Mouse (Mus musculus) MEL (cell line): ENCODE measurements around the gene Prkcz. TPM values are rescaled to one million over a fixed set of nuclear protein-coding genes. Genes with fewer than 3 reads are reported as not detected.

Experiments
- DNase-seq: peaks from one replicate; pipeline ENCODE4 v3.0.0; 2011; ENCODE audit warnings: low read depth, low spot score
- H3K27ac ChIP-seq: 2 replicates; pipeline ENCODE4 v1.5.1; 2012; ENCODE audit warnings: low read depth, mild to moderate bottlenecking, control low read depth, low read length, moderate library complexity; ENCODE audit not compliant: control insufficient read depth
- H3K27me3 ChIP-seq, 2 experiments: fragments of 150-350 bp in 1 of 2; sonication (generic) in 1 of 2; 2 replicates each; pipeline ENCODE4 v1.6.1; 2012; ENCODE audit warnings: low read length in 2 of 2, mild to moderate bottlenecking in 2 of 2, improper control_type of control experiment in 1 of 2, moderate library complexity in 1 of 2; ENCODE audit not compliant: insufficient read depth in 2 of 2, control insufficient read depth in 1 of 2
- H3K36me3 ChIP-seq, 2 experiments: 2 replicates each; pipeline ENCODE4 v1.6.1; 2012 to 2014; ENCODE audit warnings: low read length in 2 of 2, improper control_type of control experiment in 1 of 2, inconsistent platforms in 1 of 2, mild to moderate bottlenecking in 1 of 2; ENCODE audit not compliant: insufficient read depth in 2 of 2, control insufficient read depth in 1 of 2
- H3K4me1 ChIP-seq, 2 experiments: fragments of 150-350 bp in 1 of 2; sonication (generic) in 1 of 2; 2 replicates each; pipeline ENCODE4 v1.6.1; 2012; ENCODE audit warnings: low read length in 2 of 2, improper control_type of control experiment in 1 of 2, mild to moderate bottlenecking in 1 of 2; ENCODE audit not compliant: insufficient read depth in 2 of 2, control insufficient read depth in 1 of 2
- H3K4me3 ChIP-seq, 2 experiments: fragments of 150-350 bp in 1 of 2; sonication (generic) in 1 of 2; 2 replicates each; pipeline ENCODE4 v1.5.1; 2012; ENCODE audit warnings: low read depth in 2 of 2, low read length in 2 of 2, mild to moderate bottlenecking in 2 of 2, moderate library complexity in 2 of 2, control low read depth in 1 of 2, improper control_type of control experiment in 1 of 2; ENCODE audit not compliant: control insufficient read depth in 1 of 2, insufficient read depth in 1 of 2
- H3K79me2 ChIP-seq: 2 replicates; pipeline ENCODE4 v1.6.1; 2012; ENCODE audit warnings: mild to moderate bottlenecking, low read length, moderate library complexity; ENCODE audit not compliant: control insufficient read depth, poor library complexity, insufficient read depth
- H3K9ac ChIP-seq: 2 replicates; pipeline ENCODE4 v1.6.1; 2012; ENCODE audit warnings: low read depth, mild to moderate bottlenecking, control low read depth, low read length, moderate library complexity; ENCODE audit not compliant: control insufficient read depth, poor library complexity, severe bottlenecking
- H3K9me3 ChIP-seq: fragments of 150-350 bp; sonication (generic); replicated peaks from 2 replicates; pipeline ENCODE4 v1.6.1; 2012; ENCODE audit warnings: mild to moderate bottlenecking, low read length, improper control_type of control experiment, moderate library complexity; ENCODE audit not compliant: insufficient read depth
- CHD1 ChIP-seq: IDR thresholded peaks from 2 replicates; pipeline ENCODE4 v1.6.1; 2012; ENCODE audit warnings: low read depth, mild to moderate bottlenecking, inconsistent platforms, low read length, improper control_type of control experiment
- CHD2 ChIP-seq: IDR thresholded peaks from 2 replicates; pipeline ENCODE4 v1.6.1; 2011; ENCODE audit warnings: low read length, improper control_type of control experiment
- CTCF ChIP-seq, 3 experiments: IDR thresholded peaks in 2 of 3; conservative IDR thresholded peaks in 1 of 3; 2 replicates each; pipeline ENCODE4 v1.5.1; 2011 to 2012; ENCODE audit warnings: low read length in 3 of 3, low read depth in 2 of 3, mild to moderate bottlenecking in 2 of 3, improper control_type of control experiment in 1 of 3, inconsistent platforms in 1 of 3, mixed read lengths in 1 of 3, moderate library complexity in 1 of 3; ENCODE audit not compliant: control insufficient read depth in 1 of 3, insufficient read depth in 1 of 3, poor library complexity in 1 of 3, severe bottlenecking in 1 of 3
- E2F4 ChIP-seq: IDR thresholded peaks from 2 replicates; pipeline ENCODE4 v1.6.1; 2011; ENCODE audit warnings: low read depth, low read length, improper control_type of control experiment, borderline replicate concordance
- EP300 ChIP-seq, 2 experiments: IDR thresholded peaks; 2 replicates each; pipeline ENCODE4 v1.6.1; 2011; ENCODE audit warnings: improper control_type of control experiment in 2 of 2, low read length in 2 of 2, low read depth in 1 of 2, mild to moderate bottlenecking in 1 of 2
- GATA1 ChIP-seq: IDR thresholded peaks from 2 replicates; pipeline ENCODE4 v1.6.1; 2011; ENCODE audit warnings: low read depth, low read length, improper control_type of control experiment
- MAX ChIP-seq: IDR thresholded peaks from 2 replicates; pipeline ENCODE4 v1.6.1; 2011; ENCODE audit warnings: low read length, improper control_type of control experiment
- MAZ ChIP-seq: IDR thresholded peaks from 2 replicates; pipeline ENCODE4 v1.6.1; 2012; ENCODE audit warnings: low read depth, mild to moderate bottlenecking, inconsistent platforms, low read length, improper control_type of control experiment
- MEF2A ChIP-seq: IDR thresholded peaks from 2 replicates; pipeline ENCODE4 v1.6.1; 2014; ENCODE audit warnings: low read depth, mild to moderate bottlenecking, inconsistent platforms, low read length, improper control_type of control experiment; ENCODE audit not compliant: poor library complexity, insufficient replicate concordance, severe bottlenecking; ENCODE audit errors: extremely low read depth
- MYB ChIP-seq: IDR thresholded peaks from 2 replicates; pipeline ENCODE4 v1.6.1; 2011; ENCODE audit warnings: mild to moderate bottlenecking, low read depth, low read length, improper control_type of control experiment
- NELFE ChIP-seq: IDR thresholded peaks from 2 replicates; pipeline ENCODE4 v1.6.1; 2011; ENCODE audit warnings: low read depth, low read length, improper control_type of control experiment
- POLR2AphosphoS2 ChIP-seq: IDR thresholded peaks from 2 replicates; pipeline ENCODE4 v1.6.1; 2011; ENCODE audit warnings: low read length, improper control_type of control experiment
- POLR2AphosphoS5 ChIP-seq: IDR thresholded peaks from 2 replicates; pipeline ENCODE4 v1.6.1; 2012; ENCODE audit warnings: low read depth, borderline replicate concordance, mild to moderate bottlenecking, inconsistent platforms, low read length, moderate library complexity, mixed read lengths
- RCOR1 ChIP-seq: IDR thresholded peaks from 2 replicates; pipeline ENCODE4 v1.6.1; 2012; ENCODE audit warnings: low read depth, mild to moderate bottlenecking, inconsistent platforms, low read length, improper control_type of control experiment
- SIN3A ChIP-seq: IDR thresholded peaks from 2 replicates; pipeline ENCODE4 v1.6.1; 2012; ENCODE audit warnings: low read length, improper control_type of control experiment, inconsistent platforms
- SMC3 ChIP-seq: IDR thresholded peaks from 2 replicates; pipeline ENCODE4 v1.6.1; 2011; ENCODE audit warnings: low read depth, low read length, improper control_type of control experiment
- ZC3H11A ChIP-seq: IDR thresholded peaks from 2 replicates; pipeline ENCODE4 v1.6.1; 2012; ENCODE audit warnings: low read depth, mild to moderate bottlenecking, inconsistent platforms, low read length, improper control_type of control experiment
- ZKSCAN1 ChIP-seq: IDR thresholded peaks from 2 replicates; pipeline ENCODE4 v1.6.1; 2012; ENCODE audit warnings: low read depth, mild to moderate bottlenecking, inconsistent platforms, low read length, improper control_type of control experiment, moderate library complexity
- ZNF384 ChIP-seq: IDR thresholded peaks from 2 replicates; pipeline ENCODE4 v1.6.1; 2012; ENCODE audit warnings: low read depth, mild to moderate bottlenecking, inconsistent platforms, low read length, improper control_type of control experiment
- polyA plus RNA-seq, 2 experiments: library from polyadenylated mRNA; stranded (reverse) in 1 of 2; unstranded in 1 of 2; fragments of >175 nt in 1 of 2; fragments of >200 nt in 1 of 2; gene quantifications; 2 replicates each; pipeline versions ENCODE4 v1.2.1 to v1.2.4; 2012; ENCODE audit warnings: low replicate concordance in 2 of 2, low read depth in 1 of 2; ENCODE audit not compliant: insufficient read length in 2 of 2, insufficient read depth in 1 of 2, missing spikeins in 1 of 2
- total RNA-seq: library from RNA; depleted of rRNA; stranded (reverse); fragments of 300-350 nt; gene quantifications from 2 replicates; pipeline ENCODE4 v1.2.3, GENCODE M21; 2012

The Prkcz gene
- total and polyA plus RNA-seq, 3 experiments: 0.12 to 0.92 TPM; not detected in 1

GRCm38 (mm10) chr4:155300421-155301097 is 60.6 kb downstream of the Prkcz start:
- H3K27ac ChIP-seq: no peak overlapping the region
- no peaks in the 10 kb centered on the region for H3K79me2 ChIP-seq
- no peaks in the 10 kb centered on the region for H3K9me3 ChIP-seq
- H3K27me3 ChIP-seq: no peaks in the 10 kb centered on the region
- DNase-seq: no peak
- H3K4me1 ChIP-seq: no peaks in the 10 kb centered on the region
- H3K4me3 ChIP-seq: no peak overlapping the region
- no peaks in the 10 kb centered on the region for H3K36me3 ChIP-seq
- TF ChIP-seq POLR2AphosphoS5 (no peak), MAX (no peak), ZNF384 (no peak), MEF2A (no peak), MAZ (no peak), CTCF (IDR thresholded peaks at IDR 0.05 in 2 of 3, conservative IDR thresholded peaks at IDR 0.05 in 1 of 3; ENCODE audit: control insufficient read depth in 1 of 3, insufficient read depth in 1 of 3, low read depth in 2 of 3, low read length in 3 of 3, poor library complexity in 1 of 3, severe bottlenecking in 1 of 3) (no peak), EP300 (IDR thresholded peaks at IDR 0.05; ENCODE audit: low read depth in 1 of 2, low read length in 2 of 2) (no peak), ZKSCAN1 (no peak), GATA1 (no peak), ZC3H11A (no peak), CHD2 (no peak), SMC3 (no peak), MYB (no peak), E2F4 (no peak), CHD1 (no peak)
- H3K9ac ChIP-seq: no peak overlapping the region

- H3K4me3 ChIP-seq: no peak overlapping the region
- H3K79me2 ChIP-seq: no peaks in the 10 kb centered on the region
- TF ChIP-seq SIN3A (no peak), RCOR1 (no peak), POLR2AphosphoS2 (no peak), NELFE (no peak), E2F4 (no peak)
- TF ChIP-seq, all 39 proteins: peak for 0
- Histone ChIP-seq H3K36me3 (no peaks in the 10 kb centered on the region), H3K27me3 (no peaks in the 10 kb centered on the region), H3K9me3 (no peaks in the 10 kb centered on the region), H3K27ac (no peak overlapping the region), H3K4me1 (no peaks in the 10 kb centered on the region), H3K9ac (no peak overlapping the region)
- no peak for DNase-seq
Observed at GRCm38 (mm10) chr4:155298826-155299225, 62.3 kb downstream of the Prkcz start.
